Mouse (Mus musculus) limb, embryonic 15.5 days (tissue): ENCODE results near the gene Daxx. TPM values are rescaled to one million over a fixed set of nuclear protein-coding genes. Genes with fewer than 3 reads are reported as not detected.
"Not testable (repeated sequence)": the region's sequence is repeated elsewhere in the genome, so short reads cannot be mapped to it uniquely, and the experiment has no call there.

ENCODE experiments used
- ATAC-seq: fragments of 200-750 bp; cut with Nextera tagmentation; 2 replicates; pipeline ENCODE4 v1.8.0; 2017; ENCODE audit warnings: low read depth, moderate TSS enrichment; ENCODE audit not compliant: insufficient number of reproducible peaks, low FRiP score, low TSS enrichment
- H3K27ac ChIP-seq: fragments of 300-500 bp; sonication (generic); 2 replicates; pipeline ENCODE4 v1.5.1; 2015; ENCODE audit warnings: moderate library complexity, mild to moderate bottlenecking, inconsistent platforms
- H3K27me3 ChIP-seq: fragments of 300-500 bp; sonication (generic); 2 replicates; pipeline ENCODE4 v1.6.1; 2015; ENCODE audit warnings: inconsistent platforms
- H3K36me3 ChIP-seq: fragments of 300-500 bp; sonication (generic); 2 replicates; pipeline ENCODE4 v1.6.1; 2015; ENCODE audit warnings: inconsistent platforms
- H3K4me1 ChIP-seq: fragments of 300-500 bp; sonication (generic); 2 replicates; pipeline ENCODE4 v1.6.1; 2015; ENCODE audit warnings: inconsistent platforms
- H3K4me2 ChIP-seq: fragments of 300-500 bp; sonication (generic); 2 replicates; pipeline ENCODE4 v1.6.1; 2015; ENCODE audit warnings: mild to moderate bottlenecking, inconsistent platforms
- H3K4me3 ChIP-seq: fragments of 300-500 bp; sonication (generic); 2 replicates; pipeline ENCODE4 v1.5.1; 2015; ENCODE audit warnings: mild to moderate bottlenecking, inconsistent platforms
- H3K9ac ChIP-seq: fragments of 300-500 bp; sonication (generic); 2 replicates; pipeline ENCODE4 v1.6.1; 2015; ENCODE audit warnings: inconsistent platforms
- H3K9me3 ChIP-seq: fragments of 300-500 bp; sonication (generic); 2 replicates; pipeline ENCODE4 v1.6.1; 2016; ENCODE audit warnings: inconsistent platforms
- WGBS: fragments of 180-500 bp; shearing (Covaris S2); methylation state at CpG from one replicate; pipeline ENCODE4 v1.1.7; 2015; 5-methylcytosine and 5-hydroxymethylcytosine counted together
- polyA plus RNA-seq: library from polyadenylated mRNA; unstranded; fragments of >200 nt; fragmentation: Nextera tagmentation; extraction: Ambion mirVana; gene quantifications from 2 replicates; pipeline ENCODE4 v1.2.1, GENCODE M21; 2015

The Daxx gene
- polyA plus RNA-seq, 1 experiment from 2014 or later: 55.7 TPM

- not testable (repeated sequence) for H3K27me3 ChIP-seq, H3K27ac ChIP-seq, H3K36me3 ChIP-seq, ATAC-seq, H3K9me3 ChIP-seq, H3K9ac ChIP-seq, H3K4me3 ChIP-seq, H3K4me2 ChIP-seq
- WGBS: 50% methylated on average over 3 of the region's 4 CpGs
- peaks cover 12% of the 10 kb centered on the region for H3K4me1 ChIP-seq
Measured at GRCm38 (mm10) chr17:33904835-33905234, 4.4 kb upstream of the Daxx start, which contains the start of gene Platr17. Gene Platr17 (plus strand): TSS chr17:33905135.

- peak; percentile 51 for ATAC-seq
- Histone ChIP-seq H3K4me3 (peak overlapping the region; percentile 93), H3K4me1 (peaks cover 34% of the 10 kb centered on the region), H3K9ac (peak overlapping the region; percentile 49), H3K4me2 (peak overlapping the region; percentile 96), H3K27ac (peak overlapping the region; percentile 87), H3K27me3 (no peaks in the 10 kb centered on the region), H3K36me3 (peaks cover 22% of the 10 kb centered on the region), H3K9me3 (no peaks in the 10 kb centered on the region)
- WGBS: under 1% methylated on average over 43 of the region's 44 CpGs
Measured at GRCm38 (mm10) chr17:33908331-33909076, 710 bp upstream of the Daxx start.

GRCm38 (mm10) chr17:33909869-33910250 lies 646 bp downstream of the Daxx start:
- peaks cover 40% of the 10 kb centered on the region for H3K4me1 ChIP-seq
- peak overlapping the region; percentile 93 for H3K4me3 ChIP-seq
- H3K4me2 ChIP-seq: peak overlapping the region; percentile 96
- H3K27me3 ChIP-seq: no peaks in the 10 kb centered on the region
- peaks cover 34% of the 10 kb centered on the region for H3K36me3 ChIP-seq
- peak overlapping the region; percentile 83 for H3K9ac ChIP-seq
- no peaks in the 10 kb centered on the region for H3K9me3 ChIP-seq
- ATAC-seq: no peak
- H3K27ac ChIP-seq: peak overlapping the region; percentile 94
- WGBS: under 1% methylated on average over 14 of the region's 14 CpGs

DNA sequence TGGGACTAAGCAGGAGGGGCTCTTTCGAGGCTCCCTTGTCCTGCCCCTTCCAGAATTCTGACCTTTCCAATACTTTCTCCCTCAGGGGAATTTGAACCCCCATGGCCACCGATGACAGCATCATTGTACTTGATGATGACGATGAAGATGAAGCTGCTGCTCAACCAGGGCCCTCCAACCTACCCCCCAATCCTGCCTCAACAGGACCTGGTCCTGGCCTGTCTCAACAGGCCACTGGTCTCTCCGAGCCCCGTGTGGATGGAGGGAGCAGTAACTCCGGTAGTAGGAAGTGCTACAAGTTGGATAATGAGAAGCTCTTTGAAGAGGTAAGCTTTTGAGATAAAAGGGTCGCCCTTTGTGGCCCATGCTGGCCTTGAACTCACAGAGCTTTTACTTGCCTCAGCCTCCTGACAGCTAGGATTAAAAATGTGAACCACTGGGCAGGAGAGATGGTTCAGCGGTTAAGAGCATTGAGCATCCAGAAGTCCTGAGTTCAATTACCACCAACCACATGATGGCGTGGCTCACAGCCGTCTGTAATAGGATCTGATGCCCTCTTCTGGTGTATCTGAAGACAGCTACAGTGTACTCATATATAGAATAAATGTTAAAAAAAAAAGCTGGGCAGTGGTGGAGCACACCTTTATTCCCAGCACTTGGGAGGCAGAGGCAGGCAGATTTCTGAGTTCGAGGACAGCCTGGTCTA lies 1.3 kb downstream of the Daxx start:
- Histone ChIP-seq H3K27me3 (no peaks in the 10 kb centered on the region), H3K4me3 (peak overlapping the region; percentile 93), H3K36me3 (peaks cover 38% of the 10 kb centered on the region), H3K27ac (peak overlapping the region; percentile 94), H3K9me3 (no peaks in the 10 kb centered on the region), H3K4me2 (peak overlapping the region; percentile 96), H3K4me1 (peaks cover 47% of the 10 kb centered on the region), H3K9ac (peak overlapping the region; percentile 83; the same call in 1 of the 2 replicates)
- 42% methylated on average over 11 of the region's 11 CpGs for WGBS
- ATAC-seq: no peak

GRCm38 (mm10) chr17:33911052-33911812 lies 2.0 kb downstream of the Daxx start:
- H3K4me2 ChIP-seq: no peak overlapping the region
- WGBS: 93% methylated on average over 31 of the region's 31 CpGs
- no peak overlapping the region for H3K27ac ChIP-seq
- H3K9ac ChIP-seq: no peak overlapping the region
- H3K4me1 ChIP-seq: peaks cover 49% of the 10 kb centered on the region
- no peak overlapping the region for H3K4me3 ChIP-seq
- H3K9me3 ChIP-seq: no peaks in the 10 kb centered on the region
- no peak for ATAC-seq
- H3K36me3 ChIP-seq: peaks cover 38% of the 10 kb centered on the region
- H3K27me3 ChIP-seq: no peaks in the 10 kb centered on the region

DNA sequence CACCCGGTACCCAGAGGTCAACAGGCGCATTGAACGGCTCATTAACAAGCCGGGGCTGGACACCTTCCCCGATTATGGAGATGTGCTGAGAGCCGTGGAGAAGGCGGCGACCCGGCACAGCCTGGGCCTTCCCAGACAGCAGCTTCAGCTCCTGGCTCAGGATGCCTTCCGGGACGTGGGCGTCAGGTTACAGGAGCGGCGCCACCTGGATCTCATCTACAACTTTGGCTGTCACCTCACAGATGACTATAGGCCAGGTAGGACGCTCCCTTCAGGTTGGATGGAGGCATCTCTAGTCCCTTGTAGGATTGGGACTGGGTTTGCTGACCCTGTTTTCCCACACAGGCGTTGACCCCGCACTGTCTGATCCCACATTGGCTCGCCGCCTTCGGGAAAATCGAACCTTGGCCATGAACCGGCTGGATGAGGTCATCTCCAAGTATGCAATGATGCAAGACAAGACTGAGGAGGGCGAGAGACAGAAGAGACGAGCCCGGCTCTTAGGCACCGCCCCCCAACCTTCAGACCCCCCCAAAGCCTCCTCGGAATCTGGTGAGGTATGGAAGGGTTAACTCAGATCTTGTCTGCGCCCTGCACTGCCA lies 2.7 kb downstream of the Daxx start:
- ATAC-seq: no peak
- Histone ChIP-seq H3K4me2 (no peak overlapping the region), H3K4me1 (peaks cover 55% of the 10 kb centered on the region), H3K27me3 (no peaks in the 10 kb centered on the region), H3K36me3 (peaks cover 38% of the 10 kb centered on the region), H3K4me3 (no peak overlapping the region), H3K9me3 (no peaks in the 10 kb centered on the region), H3K9ac (no peak overlapping the region), H3K27ac (no peak overlapping the region)
- WGBS: 86% methylated on average over 28 of the region's 28 CpGs

- ATAC-seq: no peak
- H3K4me3 ChIP-seq: no peak overlapping the region
- H3K36me3 ChIP-seq: peaks cover 48% of the 10 kb centered on the region
- H3K9ac ChIP-seq: no peak overlapping the region
- WGBS: 88% methylated on average over 10 of the region's 10 CpGs
- no peak overlapping the region for H3K27ac ChIP-seq
- no peak overlapping the region for H3K4me2 ChIP-seq
- H3K9me3 ChIP-seq: no peaks in the 10 kb centered on the region
- H3K27me3 ChIP-seq: no peaks in the 10 kb centered on the region
- H3K4me1 ChIP-seq: peaks cover 62% of the 10 kb centered on the region
Measured at GRCm38 (mm10) chr17:33913264-33913663, 4.0 kb downstream of the Daxx start.

- Histone ChIP-seq H3K4me1 (peaks cover 64% of the 10 kb centered on the region), H3K27me3 (no peaks in the 10 kb centered on the region), H3K9me3 (no peaks in the 10 kb centered on the region), H3K4me2 (no peak overlapping the region), H3K27ac (no peak overlapping the region), H3K36me3 (peaks cover 48% of the 10 kb centered on the region), H3K4me3 (no peak overlapping the region), H3K9ac (peak overlapping the region; percentile 14; the same call in 1 of the 2 replicates)
- ATAC-seq: no peak
- 90% methylated on average over 8 of the region's 8 CpGs for WGBS
Measured at GRCm38 (mm10) chr17:33913905-33914304, 4.7 kb downstream of the Daxx start.

- Histone ChIP-seq H3K36me3 (peaks cover 48% of the 10 kb centered on the region), H3K9ac (no peak overlapping the region), H3K4me2 (peak overlapping the region; percentile 67; the same call in 1 of the 2 replicates), H3K4me3 (0 out of 2 replicates have a peak overlapping the region, but pooled peaks have one; percentile 53), H3K27me3 (no peaks in the 10 kb centered on the region), H3K4me1 (peaks cover 72% of the 10 kb centered on the region), H3K27ac (peak overlapping the region; percentile 88; the same call in 1 of the 2 replicates), H3K9me3 (no peaks in the 10 kb centered on the region)
- 71% methylated on average over 13 of the region's 13 CpGs for WGBS
- ATAC-seq: no peak
Measured at GRCm38 (mm10) chr17:33914969-33915391, 5.8 kb downstream of the Daxx start.

GRCm38 (mm10) chr17:33915671-33916250 lies 6.5 kb downstream of the Daxx start, which contains the start of the genes Tapbp and Zbtb22:
Gene Tapbp (plus strand): TSS chr17:33915899.
Gene Zbtb22 (plus strand): TSS chr17:33915904.
- Histone ChIP-seq H3K36me3 (peaks cover 48% of the 10 kb centered on the region), H3K9me3 (no peaks in the 10 kb centered on the region), H3K4me2 (peak within 1 kb of the TSS; percentile 67), H3K27ac (peak within 1 kb of the TSS; percentile 88), H3K4me1 (peaks cover 71% of the 10 kb centered on the region), H3K4me3 (peak within 1 kb of the TSS; percentile 53), H3K9ac (peak within 1 kb of the TSS; percentile 33; the same call in 1 of the 2 replicates), H3K27me3 (no peaks in the 10 kb centered on the region)
- peak; percentile 93 for ATAC-seq
- under 1% methylated on average over 29 of the region's 34 CpGs for WGBS

DNA sequence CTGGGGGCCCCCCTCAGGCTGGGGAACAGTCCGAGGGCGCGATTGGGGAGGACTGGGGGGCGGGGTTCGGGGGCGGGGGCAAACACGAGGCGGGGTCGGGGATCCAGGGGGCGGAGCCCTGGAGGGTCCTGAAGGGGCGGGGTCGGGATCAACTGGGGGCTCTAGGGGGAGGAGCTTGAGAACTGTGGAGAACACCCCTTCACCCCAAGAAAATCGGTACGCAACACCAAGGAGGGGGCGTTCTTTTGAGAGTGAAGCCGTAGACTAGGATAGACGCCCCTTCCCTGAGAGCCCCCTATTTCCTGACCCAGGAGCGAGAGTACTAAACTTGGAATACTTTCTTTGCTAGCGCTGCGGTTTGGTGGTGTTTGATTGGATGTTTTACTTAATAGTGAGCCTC lies 7.1 kb downstream of the Daxx start:
- Histone ChIP-seq H3K4me1 (peaks cover 72% of the 10 kb centered on the region), H3K9ac (peak overlapping the region; percentile 33; the same call in 1 of the 2 replicates), H3K27me3 (no peaks in the 10 kb centered on the region), H3K4me3 (peak overlapping the region; percentile 53), H3K4me2 (peak overlapping the region; percentile 67), H3K36me3 (peaks cover 45% of the 10 kb centered on the region), H3K9me3 (no peaks in the 10 kb centered on the region), H3K27ac (peak overlapping the region; percentile 88)
- peak; percentile 16 for ATAC-seq
- 3% methylated on average over 16 of the region's 20 CpGs for WGBS
